Mouse (Mus musculus): ENCODE results near the gene Ylpm1. TPM values are rescaled to one million over a fixed set of nuclear protein-coding genes. Genes with fewer than 3 reads are reported as not detected.

The Ylpm1 gene
- total RNA-seq, 1 experiment from 2014 or later: 63.0 TPM

- DNase-seq: peak; percentile 5
Measured at GRCm38 (mm10) chr12:85009776-85010175, 13.7 kb downstream of the Ylpm1 start.

GRCm38 (mm10) chr12:85010541-85010940, 14.4 kb downstream of the Ylpm1 start:
- DNase-seq: no peak

- DNase-seq: no peak
Measured at GRCm38 (mm10) chr12:85012185-85012584, 16.1 kb downstream of the Ylpm1 start.

GRCm38 (mm10) chr12:85022071-85022470, 25.9 kb downstream of the Ylpm1 start:
- no peak for DNase-seq

GRCm38 (mm10) chr12:85032710-85033109, 36.6 kb downstream of the Ylpm1 start:
- DNase-seq: peak; percentile 7

- no peak for DNase-seq
Measured at GRCm38 (mm10) chr12:85051218-85051617, 55.1 kb downstream of the Ylpm1 start.

- no peak for DNase-seq
Measured at GRCm38 (mm10) chr12:85071043-85071442, 74.9 kb downstream of the Ylpm1 start.

DNA sequence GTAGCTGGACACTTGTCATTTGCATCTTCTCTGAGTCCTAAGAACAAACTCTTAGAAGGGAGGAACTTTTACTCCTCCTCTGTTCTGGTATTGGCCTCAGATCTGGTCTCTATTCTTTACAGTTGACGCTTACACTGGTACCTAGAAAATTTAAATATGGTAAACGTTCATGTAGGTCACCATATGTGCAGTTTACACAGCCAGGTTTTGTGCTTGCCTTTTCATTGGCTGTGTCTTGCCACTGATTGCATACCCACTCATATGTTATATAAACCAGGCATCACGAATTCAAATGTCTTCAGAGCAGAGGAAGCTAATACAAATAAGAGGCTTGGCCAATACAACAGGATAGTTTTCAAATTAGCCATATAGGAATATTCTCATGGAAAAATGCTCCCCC, 81.0 kb downstream of the Ylpm1 start:
- no peak for DNase-seq

GRCm38 (mm10) chr12:85084257-85084656, 88.1 kb downstream of the Ylpm1 start:
- DNase-seq: no peak

DNA sequence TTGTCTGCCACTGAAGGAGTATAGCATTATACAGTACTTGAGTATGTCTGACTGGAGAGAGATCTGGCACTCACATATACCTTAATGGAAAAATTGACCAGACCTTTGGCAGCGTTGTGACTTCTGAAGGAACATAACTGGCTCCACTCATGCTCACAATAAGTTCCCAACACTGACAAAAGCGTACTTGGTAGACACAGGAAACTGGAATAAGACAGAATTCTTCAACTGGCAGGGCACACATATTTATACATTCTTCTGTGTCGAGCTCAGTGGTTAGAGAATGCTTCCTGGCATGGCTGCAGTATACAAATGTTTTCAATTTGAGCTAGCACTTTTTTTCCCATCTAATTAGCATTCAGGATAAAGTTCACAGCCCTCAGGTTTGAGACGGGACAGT, 88.8 kb downstream of the Ylpm1 start:
- no peak for DNase-seq

- no peak for DNase-seq
Measured at GRCm38 (mm10) chr12:85087845-85088244, 91.7 kb downstream of the Ylpm1 start.

DNA sequence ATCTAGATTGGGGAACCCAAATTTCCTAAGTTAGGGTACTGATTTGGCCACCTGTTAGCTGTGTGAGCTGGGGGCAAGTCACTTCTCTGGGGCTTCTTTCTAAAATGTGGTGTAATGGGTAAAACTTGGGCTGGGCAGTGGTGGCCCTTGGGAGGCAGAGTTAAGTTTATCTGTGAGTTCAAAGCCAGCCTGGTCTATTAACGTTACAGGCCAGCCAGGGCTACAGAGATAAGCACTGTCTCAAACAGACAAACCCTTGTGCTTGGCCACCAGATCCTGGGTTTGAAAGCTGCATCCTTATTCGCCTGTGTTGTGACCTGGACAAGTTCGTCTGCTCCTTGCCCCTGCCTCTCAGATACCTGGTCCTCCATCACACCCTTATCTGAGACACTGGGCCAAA, 95.1 kb downstream of the Ylpm1 start:
- DNase-seq: no peak

- peak; percentile 76 for DNase-seq
Measured at GRCm38 (mm10) chr12:85092214-85092613, 96.1 kb downstream of the Ylpm1 start.

DNA sequence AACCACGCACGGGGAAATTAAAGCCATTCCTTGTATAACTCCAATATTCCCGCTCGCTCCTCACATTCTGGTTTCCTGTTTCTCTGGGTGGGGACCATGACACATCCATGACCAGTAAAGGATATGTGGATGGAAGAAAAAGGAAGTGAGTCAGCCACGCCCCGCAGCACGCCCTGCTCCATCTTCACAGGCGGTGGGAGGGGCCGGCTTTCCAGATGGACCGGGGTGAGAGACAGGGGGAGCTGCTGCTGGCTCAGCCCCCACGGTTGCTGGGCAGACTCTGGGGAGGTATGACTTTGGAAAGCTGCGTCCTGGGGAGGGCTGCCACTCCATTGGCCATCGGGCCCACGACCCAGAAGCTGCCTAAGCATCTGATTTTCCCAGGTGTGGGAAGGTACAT, 97.9 kb downstream of the Ylpm1 start:
- DNase-seq: peak; percentile 20

- DNase-seq: peak; percentile 24
Measured at GRCm38 (mm10) chr12:85094706-85095105, 98.6 kb downstream of the Ylpm1 start.

GRCm38 (mm10) chr12:85095146-85095545, 99.0 kb downstream of the Ylpm1 start:
- DNase-seq: no peak

DNA sequence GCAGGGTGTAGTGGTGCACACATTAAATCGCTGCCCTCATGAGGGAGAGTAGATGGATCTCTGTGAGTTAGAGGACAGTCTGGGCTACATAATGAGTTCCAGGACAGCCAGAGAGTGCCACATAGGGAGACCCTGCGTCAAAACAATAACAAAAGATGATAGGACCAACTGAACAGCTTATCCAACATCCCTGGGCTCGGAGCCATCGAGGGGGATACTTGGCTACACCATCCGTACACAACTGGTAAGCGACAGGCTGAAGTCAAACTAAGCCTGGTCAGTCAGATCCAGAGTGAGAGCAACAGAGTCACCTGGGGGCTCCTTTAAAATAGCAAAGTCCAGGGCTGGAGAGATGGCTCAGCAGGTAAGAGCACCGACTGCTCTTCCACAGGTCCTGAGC, 99.7 kb downstream of the Ylpm1 start:
- no peak for DNase-seq

DNA sequence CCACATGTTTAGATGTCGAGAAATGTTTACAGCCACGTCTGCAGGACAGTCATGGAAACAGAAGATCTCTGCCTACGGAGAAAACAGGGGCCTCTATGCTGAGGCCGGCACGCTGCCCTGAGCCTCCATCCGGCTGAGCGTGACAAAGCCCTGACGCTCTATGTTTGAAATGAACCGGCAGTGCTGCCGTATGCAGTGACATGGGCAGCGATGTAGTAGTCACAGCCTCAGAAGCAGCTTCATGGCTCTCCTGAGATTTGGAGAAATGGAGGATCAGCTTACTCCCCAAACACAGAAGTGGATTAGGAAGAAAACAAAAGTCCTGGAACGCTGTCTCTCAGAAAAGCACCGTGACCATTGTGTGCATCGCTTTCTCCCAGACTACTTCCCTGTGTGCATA, 104.9 kb downstream of the Ylpm1 start:
- DNase-seq: no peak

DNA sequence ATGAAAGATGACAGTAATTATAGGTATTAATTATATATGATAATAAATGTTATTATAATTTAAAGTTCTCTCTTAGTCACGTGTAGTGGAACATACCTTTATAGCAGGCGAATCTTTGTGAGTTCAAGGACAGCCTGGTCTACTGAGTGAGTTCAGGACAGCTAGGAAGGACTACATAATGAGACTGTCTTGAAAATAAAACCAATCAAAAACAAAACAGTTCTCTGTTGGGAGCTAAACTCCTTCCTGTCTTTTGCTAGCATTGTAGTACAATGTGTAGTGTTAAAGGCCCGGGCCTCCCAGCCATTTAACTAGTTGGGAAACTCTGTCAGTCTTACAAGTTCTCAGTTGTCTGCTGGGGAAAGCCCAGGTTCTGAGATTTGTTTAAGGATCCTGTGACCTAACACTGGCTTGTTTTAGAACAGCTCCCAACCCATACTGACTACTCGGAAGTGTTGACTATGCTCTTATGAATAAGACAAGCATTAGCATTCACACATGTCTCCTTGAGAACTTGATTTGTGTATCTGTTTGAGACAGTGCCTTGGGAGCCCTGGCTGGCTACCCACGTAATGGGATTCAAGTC, 105.5 kb downstream of the Ylpm1 start:
- no peak for DNase-seq

DNA sequence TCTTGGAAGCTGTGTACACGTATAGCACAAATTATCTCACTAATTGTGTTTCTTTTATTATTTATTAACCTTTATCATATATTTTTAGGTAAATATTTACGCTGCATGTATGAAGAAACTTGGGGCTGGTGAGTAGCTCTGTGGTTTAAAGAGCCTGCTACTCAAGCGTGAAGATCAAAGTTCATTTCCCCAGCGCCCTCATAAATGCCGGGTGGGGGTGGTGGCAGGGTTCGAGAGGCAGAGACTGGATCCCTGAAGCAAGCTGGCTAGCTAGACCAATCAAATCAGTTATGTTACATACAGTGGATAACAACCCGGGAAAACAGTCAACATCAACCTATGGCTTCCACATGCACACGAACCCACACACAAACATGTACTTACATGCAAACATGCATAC, 107.0 kb downstream of the Ylpm1 start:
- DNase-seq: no peak

GRCm38 (mm10) chr12:85104789-85105188, 108.7 kb downstream of the Ylpm1 start:
- no peak for DNase-seq

- no peak for DNase-seq
Measured at GRCm38 (mm10) chr12:85106292-85106691, 110.2 kb downstream of the Ylpm1 start.

DNA sequence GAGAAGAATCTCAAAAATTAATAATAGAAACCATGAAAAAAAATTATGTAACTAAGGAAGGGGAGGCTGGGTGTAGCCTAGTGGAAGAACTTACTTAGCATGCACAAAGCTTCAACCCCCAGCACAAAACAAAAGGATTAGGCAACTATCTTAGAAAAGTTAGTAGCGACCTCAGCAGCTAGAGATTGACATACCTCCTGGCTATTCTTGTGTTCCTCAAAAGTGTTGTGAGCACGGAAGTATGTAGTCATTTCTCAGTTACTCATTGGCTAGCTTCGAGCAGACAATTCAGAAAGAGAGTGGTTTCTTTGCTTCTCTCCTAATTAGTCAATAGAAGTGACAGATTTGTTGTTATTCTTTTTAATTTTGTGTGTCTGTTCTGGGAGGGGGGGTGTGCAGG, 112.5 kb downstream of the Ylpm1 start:
- no peak for DNase-seq

- no peak for DNase-seq
Measured at GRCm38 (mm10) chr12:85109426-85109825, 113.3 kb downstream of the Ylpm1 start.

Measured in adrenal gland, postnatal 25 days (tissue).